Mouse (Mus musculus): Measurements from ENCODE around the gene Scamp3. TPM values are rescaled to one million over a fixed set of nuclear protein-coding genes. Genes with fewer than 3 reads are reported as not detected.

Gene Scamp3
- total and polyA plus RNA-seq, 3 experiments, result 101 to 287 TPM; not detected in 1

- DNase-seq (ENCODE audit: low read depth, low spot score), result no peak
- H3K9me3 ChIP-seq (replicated peaks; ENCODE audit: insufficient read depth, low read length), result no peaks in the 10 kb centered on the region
- peaks cover 0 to 9% of the 10 kb centered on the region in 2 experiments; a peak in 3 of 4 replicates for H3K36me3 ChIP-seq (ENCODE audit: control insufficient read depth in 1 of 2, insufficient read depth in 2 of 2, low read length in 2 of 2)
These were observed 33.5 kb downstream of the Scamp3 start for GRCm38 (mm10) chr3:89210731-89211130.

DNA sequence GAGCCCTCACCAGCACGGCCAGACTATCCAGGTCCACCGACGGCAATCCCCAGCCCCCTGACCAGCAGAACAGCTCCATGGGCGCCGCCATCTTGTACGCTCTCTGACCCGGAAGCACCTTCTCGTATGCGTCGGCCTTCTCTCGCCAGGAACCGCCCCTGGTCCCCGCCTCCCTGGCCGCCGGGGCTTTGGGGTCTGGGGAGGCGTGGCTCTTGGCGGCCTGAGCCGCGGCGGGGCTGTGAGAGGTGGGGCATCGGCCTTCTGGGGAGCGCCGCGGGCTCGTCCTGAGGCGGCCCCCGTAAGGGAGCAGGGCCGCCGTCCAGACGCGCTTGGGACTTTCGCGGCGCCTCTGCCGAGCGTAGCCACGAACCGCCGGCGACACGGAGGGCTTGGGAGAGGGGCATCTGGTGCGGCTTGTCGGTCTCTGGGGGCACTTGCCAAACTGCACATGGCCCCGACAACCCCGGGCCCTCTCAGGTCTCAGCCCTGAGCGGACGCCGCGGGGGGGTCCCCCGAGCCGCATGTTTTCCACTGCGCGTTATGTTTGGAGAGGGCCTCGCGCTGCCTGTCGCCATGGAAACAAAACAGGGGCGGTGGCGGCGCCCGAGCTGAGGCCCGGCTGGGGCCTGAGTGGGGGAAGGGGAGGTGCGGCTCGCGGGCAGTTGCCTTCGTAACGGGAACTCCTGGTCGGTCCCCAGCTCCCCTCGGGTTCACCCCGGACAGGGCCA lies 36.7 kb downstream of the Scamp3 start:
- Histone ChIP-seq H3K79me2 (ENCODE audit: control insufficient read depth, insufficient read depth, low read length, poor library complexity) (peaks cover 10% of the 10 kb centered on the region), H3K27me3 (ENCODE audit: control insufficient read depth in 1 of 2, insufficient read depth in 2 of 2, low read length in 2 of 2) (no peaks in the 10 kb centered on the region), H3K4me1 (ENCODE audit: control insufficient read depth in 1 of 2, insufficient read depth in 2 of 2, low read length in 2 of 2) (peaks cover 2 to 14% of the 10 kb centered on the region in 2 experiments; a peak in 3 of 4 replicates), H3K9ac (ENCODE audit: control insufficient read depth, low read depth, low read length, poor library complexity, severe bottlenecking) (peak overlapping the region; percentile 82), H3K36me3 (ENCODE audit: control insufficient read depth in 1 of 2, insufficient read depth in 2 of 2, low read length in 2 of 2) (peaks cover 0 to 10% of the 10 kb centered on the region in 2 experiments; a peak in 2 of 4 replicates), H3K4me3 (ENCODE audit: control insufficient read depth in 1 of 2, insufficient read depth in 1 of 2, low read depth in 2 of 2, low read length in 2 of 2) (peak overlapping the region; percentile 84 to 98), H3K27ac (ENCODE audit: control insufficient read depth, low read depth, low read length) (peak overlapping the region; percentile 61), H3K9me3 (replicated peaks; ENCODE audit: insufficient read depth, low read length) (no peaks in the 10 kb centered on the region)
- peak; percentile 97 for DNase-seq (ENCODE audit: low read depth, low spot score)
- peak; percentile 49; the same call in 1 of the 2 replicates for TF ChIP-seq NRF1 (IDR thresholded peaks at IDR 0.05; ENCODE audit: insufficient read depth, low read depth, low read length, poor library complexity, severe bottlenecking)
- TF ChIP-seq GABPA (IDR thresholded peaks at IDR 0.05; ENCODE audit: low read depth, low read length), result no peak
- TF ChIP-seq GATA1 (IDR thresholded peaks at IDR 0.05; ENCODE audit: low read depth, low read length), result no peak
- peak; percentile 86 for TF ChIP-seq ELF1 (IDR thresholded peaks at IDR 0.05; ENCODE audit: low read depth, low read length)
- TF ChIP-seq TAL1 (IDR thresholded peaks at IDR 0.05; ENCODE audit: low read length), result no peak
- TF ChIP-seq ZMIZ1 (IDR thresholded peaks at IDR 0.05; ENCODE audit: low read depth, low read length), result 0 out of 2 replicates have a peak, but pooled peaks have one; percentile 46
- TF ChIP-seq SIN3A (IDR thresholded peaks at IDR 0.05; ENCODE audit: low read length), result peak; percentile 91
- peak; percentile 84 for TF ChIP-seq KAT2A (conservative IDR thresholded peaks at IDR 0.05; ENCODE audit: low read depth, low read length)
- TF ChIP-seq POLR2AphosphoS5 (IDR thresholded peaks at IDR 0.05; ENCODE audit: borderline replicate concordance, low read depth, low read length), result no peak
- TF ChIP-seq RCOR1 (IDR thresholded peaks at IDR 0.05; ENCODE audit: low read depth, low read length), result no peak
- TF ChIP-seq ZNF384 (IDR thresholded peaks at IDR 0.05; ENCODE audit: low read depth, low read length), result no peak
- no peak for TF ChIP-seq JUND (IDR thresholded peaks at IDR 0.05; ENCODE audit: low read depth, low read length)
- TF ChIP-seq MXI1 (IDR thresholded peaks at IDR 0.05; ENCODE audit: low read depth, low read length), result peak; percentile 94
- TF ChIP-seq BHLHE40 (IDR thresholded peaks at IDR 0.05; ENCODE audit: borderline replicate concordance, low read depth, low read length), result no peak
- TF ChIP-seq MEF2A (IDR thresholded peaks at IDR 0.05; ENCODE audit: extremely low read depth, insufficient replicate concordance, low read depth, low read length, poor library complexity, severe bottlenecking), result no peak
- peak; percentile 70; the same call in 1 of the 2 replicates for TF ChIP-seq TBP (IDR thresholded peaks at IDR 0.05; ENCODE audit: low read depth, low read length)
- no peak for TF ChIP-seq RAD21 (IDR thresholded peaks at IDR 0.05; ENCODE audit: low read depth, low read length)
- TF ChIP-seq UBTF (IDR thresholded peaks at IDR 0.05; ENCODE audit: borderline replicate concordance, insufficient read depth, low read depth, low read length), result 0 out of 2 replicates have a peak, but pooled peaks have one; percentile 69
- TF ChIP-seq MAFK (IDR thresholded peaks at IDR 0.05; ENCODE audit: borderline replicate concordance, low read depth, low read length), result no peak
- no peak for TF ChIP-seq ZKSCAN1 (IDR thresholded peaks at IDR 0.05; ENCODE audit: low read depth, low read length)
- no peak; the same call in 1 of the 2 replicates for TF ChIP-seq MAX (IDR thresholded peaks at IDR 0.05; ENCODE audit: low read length)
- TF ChIP-seq E2F4 (IDR thresholded peaks at IDR 0.05; ENCODE audit: borderline replicate concordance, low read depth, low read length), result no peak
- TF ChIP-seq NELFE (IDR thresholded peaks at IDR 0.05; ENCODE audit: low read depth, low read length), result peak; percentile 81
- TF ChIP-seq SMC3 (IDR thresholded peaks at IDR 0.05; ENCODE audit: low read depth, low read length), result no peak; the same call in 1 of the 2 replicates
- TF ChIP-seq ETS1 (IDR thresholded peaks at IDR 0.05; ENCODE audit: low read depth, low read length), result no peak
- TF ChIP-seq CTCF (IDR thresholded peaks at IDR 0.05 in 2 of 3, conservative IDR thresholded peaks at IDR 0.05 in 1 of 3; ENCODE audit: control insufficient read depth in 1 of 3, insufficient read depth in 1 of 3, low read depth in 2 of 3, low read length in 3 of 3, poor library complexity in 1 of 3, severe bottlenecking in 1 of 3), result no peak
- TF ChIP-seq CHD1 (IDR thresholded peaks at IDR 0.05; ENCODE audit: low read depth, low read length), result no peak

More at GRCm38 (mm10) chr3:89210731-89211130, 33.5 kb downstream of the Scamp3 start:
- Histone ChIP-seq H3K27me3 (ENCODE audit: control insufficient read depth in 1 of 2, insufficient read depth in 2 of 2, low read length in 2 of 2) (no peaks in the 10 kb centered on the region), H3K4me3 (ENCODE audit: control insufficient read depth in 1 of 2, insufficient read depth in 1 of 2, low read depth in 2 of 2, low read length in 2 of 2) (no peak overlapping the region), H3K9ac (ENCODE audit: control insufficient read depth, low read depth, low read length, poor library complexity, severe bottlenecking) (no peak overlapping the region), H3K79me2 (ENCODE audit: control insufficient read depth, insufficient read depth, low read length, poor library complexity) (peaks cover 10% of the 10 kb centered on the region), H3K4me1 (ENCODE audit: control insufficient read depth in 1 of 2, insufficient read depth in 2 of 2, low read length in 2 of 2) (peaks cover 2 to 14% of the 10 kb centered on the region in 2 experiments; a peak in 3 of 4 replicates), H3K27ac (ENCODE audit: control insufficient read depth, low read depth, low read length) (no peak overlapping the region)
- TF ChIP-seq GABPA (IDR thresholded peaks at IDR 0.05; ENCODE audit: low read depth, low read length), result no peak
- no peak for TF ChIP-seq KAT2A (conservative IDR thresholded peaks at IDR 0.05; ENCODE audit: low read depth, low read length)
- TF ChIP-seq ZMIZ1 (IDR thresholded peaks at IDR 0.05; ENCODE audit: low read depth, low read length), result no peak
- TF ChIP-seq TBP (IDR thresholded peaks at IDR 0.05; ENCODE audit: low read depth, low read length), result no peak
- no peak for TF ChIP-seq TAL1 (IDR thresholded peaks at IDR 0.05; ENCODE audit: low read length)
- TF ChIP-seq ZC3H11A (IDR thresholded peaks at IDR 0.05; ENCODE audit: low read depth, low read length), result no peak
- TF ChIP-seq RAD21 (IDR thresholded peaks at IDR 0.05; ENCODE audit: low read depth, low read length), result no peak
- no peak for TF ChIP-seq MYC (IDR thresholded peaks at IDR 0.05; ENCODE audit: low read depth, low read length)
- no peak for TF ChIP-seq MXI1 (IDR thresholded peaks at IDR 0.05; ENCODE audit: low read depth, low read length)
